Mouse (Mus musculus): ENCODE measurements around the gene Eif2b5.

DNA sequence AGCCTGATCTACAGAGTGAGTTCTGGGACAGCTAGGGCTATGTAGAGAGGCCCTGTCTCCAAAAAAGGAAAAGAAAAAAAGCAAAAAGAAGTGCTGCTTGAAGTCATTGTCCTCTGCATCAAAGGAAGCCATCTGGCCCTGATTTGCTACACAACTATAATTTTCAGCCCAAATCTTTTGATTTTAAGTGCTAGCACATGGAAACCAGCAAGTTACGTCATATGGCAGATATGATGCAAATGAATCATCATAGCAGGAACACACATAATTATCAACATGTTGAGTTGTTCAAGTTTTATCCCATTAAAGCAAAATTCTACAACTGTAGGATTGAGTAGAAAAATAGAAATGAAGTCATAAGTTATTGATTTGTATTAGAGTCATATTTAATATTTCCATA is 10.5 kb upstream of the Eif2b5 start:
- TF ChIP-seq CTCF (IDR thresholded peaks at IDR 0.05; ENCODE audit: control insufficient read depth, insufficient read depth, insufficient replicate concordance, low read depth, low read length) (no peak), POLR2A (IDR thresholded peaks at IDR 0.05; ENCODE audit: control insufficient read depth, low read depth, low read length) (no peak)

All from testis, adult 2 months (tissue).